Mouse (Mus musculus): ENCODE measurements around the gene Irs2.

Gene Irs2

GRCm38 (mm10) chr8:10952706-10953105 lies 55.6 kb downstream of the Irs2 start:
- no peak for DNase-seq (ENCODE audit: low spot score)

- DNase-seq (ENCODE audit: low spot score), result no peak
Observed at GRCm38 (mm10) chr8:10952235-10952634, 56.0 kb downstream of the Irs2 start.

GRCm38 (mm10) chr8:10951567-10951966 lies 56.7 kb downstream of the Irs2 start:
- DNase-seq (ENCODE audit: low spot score), result no peak

GRCm38 (mm10) chr8:10945939-10946740 lies 62.1 kb downstream of the Irs2 start:
- peak; percentile 94 for DNase-seq (ENCODE audit: low spot score)

GRCm38 (mm10) chr8:10945490-10945889 lies 62.8 kb downstream of the Irs2 start:
- no peak for DNase-seq (ENCODE audit: low spot score)

DNA sequence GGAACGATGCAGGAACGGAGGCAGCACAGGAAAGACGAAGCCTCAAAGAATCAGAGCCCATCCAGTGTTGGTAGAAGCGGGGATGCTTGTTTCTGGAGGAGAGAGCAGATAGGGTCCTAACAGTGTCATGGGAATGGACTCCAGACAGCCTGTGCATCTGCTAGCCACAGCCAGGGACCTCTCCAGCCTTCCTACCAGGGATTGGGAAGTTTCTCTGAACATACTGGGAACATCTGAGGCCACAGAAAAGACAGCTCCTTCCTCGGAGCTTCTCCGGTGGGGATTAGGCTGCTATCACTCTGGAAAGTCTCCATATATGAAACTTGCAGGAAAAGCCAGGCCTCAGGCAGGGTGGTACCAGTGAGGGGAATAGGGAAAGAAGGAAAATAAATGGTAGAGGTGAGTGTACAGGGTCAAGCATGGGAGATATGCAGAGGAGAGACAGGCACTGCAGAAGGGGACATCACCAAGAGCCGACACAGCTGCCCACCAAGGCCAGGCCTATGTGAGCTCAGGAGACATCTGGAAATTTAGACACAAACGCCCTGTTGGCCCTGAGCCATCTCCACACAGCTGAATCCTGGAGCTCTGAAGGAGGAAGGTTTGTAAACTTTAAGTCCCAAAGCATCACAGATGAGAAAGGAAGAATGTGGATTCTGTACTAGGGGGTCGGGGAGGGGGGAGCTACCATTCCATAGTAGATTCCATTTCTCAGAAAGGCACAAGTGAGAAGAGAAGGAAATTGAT lies 64.8 kb downstream of the Irs2 start:
- no peak for DNase-seq (ENCODE audit: low spot score)

DNA sequence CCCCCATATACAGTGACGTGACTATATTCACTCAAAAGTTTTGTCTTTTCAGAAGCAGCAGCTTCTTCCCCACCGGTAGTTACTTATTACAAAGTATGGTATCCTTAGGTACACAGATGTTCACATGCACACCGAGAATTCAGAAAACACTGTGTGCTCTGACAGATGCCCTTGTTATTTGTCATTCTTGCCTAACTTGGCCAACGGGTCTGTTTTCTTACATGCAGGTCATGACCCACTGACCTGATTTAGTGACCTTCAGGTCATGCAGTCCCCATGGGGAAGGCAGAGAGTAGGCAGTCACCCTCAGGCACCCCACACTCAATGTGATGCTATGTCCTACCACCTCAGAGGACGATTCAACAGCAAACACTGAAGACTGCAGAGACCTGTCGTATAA lies 68.4 kb downstream of the Irs2 start:
- peak; percentile 68 for DNase-seq (ENCODE audit: low spot score)

DNA sequence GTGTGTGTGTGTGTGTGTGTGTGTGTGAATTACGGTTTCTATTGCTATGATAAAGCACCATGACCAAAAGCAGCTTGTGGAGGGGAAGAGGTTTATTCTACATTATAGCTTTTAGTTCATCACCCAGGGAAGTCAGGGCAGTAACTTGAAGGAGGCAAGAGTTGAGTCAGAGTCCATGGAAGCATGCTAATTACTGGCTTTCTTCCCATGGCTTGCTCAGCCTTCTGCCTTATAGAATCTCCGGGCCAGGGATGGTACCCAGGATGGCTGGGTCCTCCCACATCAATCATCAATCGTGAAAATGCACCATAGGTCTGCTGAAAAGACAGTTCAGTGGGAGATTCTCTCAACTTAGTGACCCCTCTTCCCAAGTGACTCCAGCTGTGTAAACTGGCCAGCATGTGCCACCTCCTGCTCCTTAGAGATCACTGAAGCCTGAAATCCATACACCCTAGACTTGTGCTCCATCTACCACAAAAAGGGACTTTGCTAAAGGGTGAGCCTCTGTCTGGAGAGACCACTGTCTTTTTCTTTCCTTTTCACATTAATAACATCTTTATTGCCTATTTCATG lies 69.0 kb downstream of the Irs2 start:
- no peak for DNase-seq (ENCODE audit: low spot score)

DNA sequence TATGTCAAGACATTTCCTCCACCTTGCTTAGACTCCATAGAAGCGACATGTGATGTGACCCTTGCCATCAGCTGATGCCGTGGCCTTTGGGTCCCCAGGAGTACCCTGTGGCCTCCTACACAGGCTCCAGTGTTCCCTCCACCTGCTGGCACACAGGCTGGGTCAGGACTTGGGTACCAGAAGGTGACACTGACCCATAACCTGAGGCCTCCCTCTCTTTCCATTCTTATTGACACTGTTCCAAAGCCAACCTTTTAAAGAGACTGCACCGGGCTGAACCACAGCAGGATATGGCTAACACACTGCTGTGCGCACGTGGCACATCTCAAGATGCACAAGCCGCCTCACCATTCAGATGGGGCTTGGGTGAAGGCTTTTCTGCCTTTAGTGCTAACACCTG lies 70.0 kb downstream of the Irs2 start:
- no peak for DNase-seq (ENCODE audit: low spot score)

DNA sequence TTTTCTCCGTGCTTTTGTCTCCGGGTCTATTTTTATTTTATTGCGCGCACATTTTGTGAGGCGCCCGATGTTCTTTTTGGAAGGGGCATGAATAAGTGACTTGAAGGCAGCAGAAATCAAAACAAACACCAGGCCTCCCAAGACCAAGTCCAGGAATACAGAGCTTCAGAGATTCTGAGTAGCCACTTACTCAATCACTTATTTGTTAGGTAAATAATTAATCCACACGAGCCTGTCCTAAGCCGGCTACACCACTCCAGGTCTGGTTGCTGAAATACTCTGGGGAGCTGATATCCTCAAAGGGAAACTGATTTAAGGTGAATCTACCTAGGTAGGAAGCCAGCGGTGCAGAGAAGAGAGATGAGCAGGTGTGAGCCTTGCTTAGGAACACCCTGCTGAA lies 71.6 kb downstream of the Irs2 start:
- peak; percentile 65 for DNase-seq (ENCODE audit: low spot score)

DNA sequence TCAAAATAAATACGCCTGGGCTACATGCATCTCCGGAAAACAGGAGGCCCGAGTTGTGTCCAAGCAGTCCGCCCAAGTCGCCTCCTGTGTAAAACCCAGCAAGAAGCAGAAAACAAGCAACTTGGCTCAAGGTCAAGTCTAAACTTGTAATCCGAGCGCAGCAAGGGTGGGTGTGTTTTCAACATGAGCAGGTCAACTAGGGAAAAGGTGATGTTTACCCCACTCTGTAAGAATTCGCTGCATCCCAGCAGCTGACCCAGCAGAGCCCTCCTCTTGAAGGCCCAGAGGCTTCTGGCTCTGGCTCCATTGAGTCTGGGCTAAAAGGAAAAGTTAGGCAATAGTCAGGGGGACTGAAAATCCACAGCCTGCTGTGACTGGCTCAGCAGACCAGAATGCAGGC lies 73.0 kb downstream of the Irs2 start:
- DNase-seq (ENCODE audit: low spot score), result no peak

Measured in yolk sac, embryonic 10.5 days (tissue).